Mouse (Mus musculus) neural tube, embryonic 15.5 days (tissue): ENCODE measurements around the gene Enox1. TPM values are rescaled to one million over a fixed set of nuclear protein-coding genes. Genes with fewer than 3 reads are reported as not detected.

Experiments
- ATAC-seq: fragments of 200-750 bp; cut with Nextera tagmentation; 2 replicates; pipeline ENCODE4 v1.8.0; 2017; ENCODE audit warnings: mild to moderate bottlenecking, moderate TSS enrichment, moderate library complexity; ENCODE audit not compliant: low FRiP score
- H3K27ac ChIP-seq: fragments of 300-500 bp; sonication (generic); replicated peaks from 2 replicates; pipeline ENCODE4 v1.5.1; 2015; ENCODE audit warnings: mild to moderate bottlenecking, inconsistent platforms
- H3K27me3 ChIP-seq: fragments of 300-500 bp; sonication (generic); replicated peaks from 2 replicates; pipeline ENCODE4 v1.6.1; 2015; ENCODE audit warnings: inconsistent platforms
- H3K36me3 ChIP-seq: fragments of 300-500 bp; sonication (generic); 2 replicates; pipeline ENCODE4 v1.6.1; 2015; ENCODE audit warnings: inconsistent platforms
- H3K4me1 ChIP-seq: fragments of 300-500 bp; sonication (generic); 2 replicates; pipeline ENCODE4 v1.6.1; 2015; ENCODE audit warnings: inconsistent platforms
- H3K4me2 ChIP-seq: fragments of 300-500 bp; sonication (generic); 2 replicates; pipeline ENCODE4 v1.6.1; 2015; ENCODE audit warnings: inconsistent platforms, mild to moderate bottlenecking, moderate library complexity
- H3K4me3 ChIP-seq: fragments of 300-500 bp; sonication (generic); replicated peaks from 2 replicates; pipeline ENCODE4 v1.5.1; 2015; ENCODE audit warnings: mild to moderate bottlenecking, inconsistent platforms
- H3K9ac ChIP-seq: fragments of 300-500 bp; sonication (generic); replicated peaks from 2 replicates; pipeline ENCODE4 v1.6.1; 2015; ENCODE audit warnings: mild to moderate bottlenecking, inconsistent platforms
- H3K9me3 ChIP-seq: fragments of 300-500 bp; sonication (generic); replicated peaks from 2 replicates; pipeline ENCODE4 v1.6.1; 2016; ENCODE audit warnings: inconsistent platforms
- WGBS: fragments of 180-500 bp; shearing (Covaris S2); methylation state at CpG from one replicate; pipeline ENCODE4 v1.1.7; 2015; ENCODE audit warnings: mixed read lengths; 5-methylcytosine and 5-hydroxymethylcytosine counted together
- polyA plus RNA-seq: library from polyadenylated mRNA; unstranded; fragments of >200 nt; fragmentation: Nextera tagmentation; extraction: Ambion mirVana; gene quantifications from 2 replicates; pipeline ENCODE4 v1.2.1, GENCODE M21; 2015

Gene Enox1
- polyA plus RNA-seq, 1 experiment from 2014 or later = 45.0 TPM

DNA sequence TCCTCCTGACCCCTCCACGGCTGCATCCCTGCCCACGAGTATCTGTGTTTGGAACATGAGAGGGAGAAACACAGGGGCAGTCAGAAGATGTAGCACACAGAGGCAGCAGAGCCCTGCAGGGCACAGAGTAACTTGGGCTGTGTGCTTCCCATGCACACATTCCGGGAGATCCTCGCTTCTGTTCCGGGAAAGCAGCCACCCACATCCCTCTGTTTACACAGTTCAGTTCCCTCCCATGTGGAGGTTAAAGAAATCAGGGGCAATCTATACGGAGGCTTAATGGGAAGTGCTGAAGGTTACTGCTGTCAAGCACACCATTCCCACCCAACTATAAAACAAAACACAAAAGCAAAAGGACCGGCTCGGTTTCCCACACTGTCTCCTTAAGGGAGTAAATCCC lies 516.6 kb downstream of the Enox1 start:
- H3K27me3 ChIP-seq = no peaks in the 10 kb centered on the region
- H3K36me3 ChIP-seq = no peaks in the 10 kb centered on the region
- H3K9me3 ChIP-seq = no peaks in the 10 kb centered on the region
- ATAC-seq = no peak
- peaks cover 22% of the 10 kb centered on the region; the same call in 1 of the 2 replicates for H3K4me1 ChIP-seq
- 21% methylated on average over 8 of the region's 8 CpGs for WGBS
- no peak overlapping the region for H3K4me2 ChIP-seq
- H3K4me3 ChIP-seq = no peak overlapping the region
- no peak overlapping the region for H3K9ac ChIP-seq
- no peak overlapping the region for H3K27ac ChIP-seq

DNA sequence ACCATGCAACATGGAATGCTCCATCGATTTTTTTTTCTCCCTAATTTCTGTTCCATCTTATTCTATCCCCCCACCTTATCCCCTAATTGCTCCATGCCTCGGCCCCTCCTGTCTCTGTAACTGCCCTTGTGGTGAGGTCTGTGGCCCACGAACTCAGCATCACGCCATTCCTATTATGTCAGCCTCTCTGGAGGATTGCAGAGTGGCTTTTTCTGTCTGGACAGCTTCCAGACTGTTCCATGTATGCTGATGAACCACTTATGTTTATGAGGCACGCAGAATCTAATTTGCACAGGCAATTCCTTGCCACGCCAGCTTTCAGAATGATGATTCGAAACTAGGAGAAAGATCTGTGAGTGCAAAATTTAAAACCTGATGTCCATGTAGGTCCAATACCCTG lies 521.4 kb downstream of the Enox1 start:
- H3K27ac ChIP-seq = no peak overlapping the region
- no peak overlapping the region for H3K9ac ChIP-seq
- peaks cover 17% of the 10 kb centered on the region; the same call in 1 of the 2 replicates for H3K4me1 ChIP-seq
- no peaks in the 10 kb centered on the region for H3K9me3 ChIP-seq
- WGBS = 27% methylated on average over 7 of the region's 7 CpGs
- H3K27me3 ChIP-seq = no peaks in the 10 kb centered on the region
- H3K4me2 ChIP-seq = no peak overlapping the region
- ATAC-seq = no peak; the same call in 1 of the 2 replicates
- H3K4me3 ChIP-seq = no peak overlapping the region
- H3K36me3 ChIP-seq = no peaks in the 10 kb centered on the region

DNA sequence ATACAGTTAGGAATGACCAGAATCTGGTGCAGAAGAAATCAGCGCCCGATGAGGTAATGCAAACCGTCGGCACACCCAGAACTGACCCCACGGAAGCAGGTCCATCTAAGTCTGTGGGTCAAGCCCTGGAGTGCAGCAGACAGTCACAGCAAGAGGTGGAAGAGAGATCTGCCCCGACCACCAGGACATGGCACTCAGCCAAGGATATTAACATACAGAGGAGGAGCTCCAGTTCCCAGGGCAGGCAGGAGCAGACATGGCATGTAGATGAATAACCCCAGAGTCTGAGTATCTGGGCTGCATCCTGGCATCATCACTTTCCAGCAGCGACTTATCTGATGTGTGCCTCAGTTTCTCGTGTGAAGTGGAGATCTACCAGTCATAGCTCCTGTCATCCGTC lies 523.3 kb downstream of the Enox1 start:
- no peaks in the 10 kb centered on the region for H3K27me3 ChIP-seq
- H3K4me3 ChIP-seq = no peak overlapping the region
- no peak for ATAC-seq
- H3K27ac ChIP-seq = no peak overlapping the region
- WGBS = 68% methylated on average over 9 of the region's 9 CpGs
- H3K9ac ChIP-seq = no peak overlapping the region
- H3K36me3 ChIP-seq = no peaks in the 10 kb centered on the region
- H3K4me1 ChIP-seq = peaks cover 12% of the 10 kb centered on the region; the same call in 1 of the 2 replicates
- H3K4me2 ChIP-seq = no peak overlapping the region
- no peaks in the 10 kb centered on the region for H3K9me3 ChIP-seq

DNA sequence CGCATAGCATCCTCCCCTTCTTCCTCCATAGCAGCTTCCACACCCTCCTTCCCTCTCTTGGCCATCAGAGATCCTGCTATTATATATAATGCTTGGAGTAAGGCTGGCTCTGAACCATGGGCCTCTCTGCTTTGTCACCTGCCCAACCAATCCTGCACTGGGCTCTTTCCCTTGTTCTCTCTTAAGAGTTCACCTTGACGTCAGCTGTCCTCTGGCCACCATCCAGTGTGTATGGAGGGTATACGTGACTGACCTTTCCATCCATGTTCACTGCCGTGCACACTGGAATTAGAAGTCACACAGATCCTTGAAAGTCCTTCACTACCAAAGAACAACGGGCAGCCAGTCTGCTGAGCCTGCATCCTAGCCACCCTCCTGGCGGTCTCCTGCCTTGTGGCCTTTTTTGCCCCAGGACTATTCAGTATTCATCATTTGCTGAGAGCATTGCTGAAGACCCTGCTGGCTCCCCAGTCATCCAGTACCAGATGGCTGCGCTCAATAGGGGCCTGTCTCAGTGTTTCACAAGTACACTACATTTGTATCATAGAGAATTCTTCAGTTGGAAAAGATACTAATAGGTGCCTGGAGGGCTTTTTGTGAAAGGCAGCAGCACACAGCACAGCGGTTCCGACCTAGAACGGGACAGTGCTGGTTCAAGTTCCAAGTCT lies 526.5 kb downstream of the Enox1 start:
- WGBS = 79% methylated on average over 10 of the region's 10 CpGs
- Histone ChIP-seq H3K9ac (no peak overlapping the region), H3K9me3 (no peaks in the 10 kb centered on the region), H3K4me2 (no peak overlapping the region), H3K27me3 (no peaks in the 10 kb centered on the region), H3K4me3 (no peak overlapping the region), H3K4me1 (0 out of 2 replicates have a peak, but pooled peaks cover 5% of the 10 kb centered on the region), H3K36me3 (no peaks in the 10 kb centered on the region), H3K27ac (no peak overlapping the region)
- no peak for ATAC-seq

DNA sequence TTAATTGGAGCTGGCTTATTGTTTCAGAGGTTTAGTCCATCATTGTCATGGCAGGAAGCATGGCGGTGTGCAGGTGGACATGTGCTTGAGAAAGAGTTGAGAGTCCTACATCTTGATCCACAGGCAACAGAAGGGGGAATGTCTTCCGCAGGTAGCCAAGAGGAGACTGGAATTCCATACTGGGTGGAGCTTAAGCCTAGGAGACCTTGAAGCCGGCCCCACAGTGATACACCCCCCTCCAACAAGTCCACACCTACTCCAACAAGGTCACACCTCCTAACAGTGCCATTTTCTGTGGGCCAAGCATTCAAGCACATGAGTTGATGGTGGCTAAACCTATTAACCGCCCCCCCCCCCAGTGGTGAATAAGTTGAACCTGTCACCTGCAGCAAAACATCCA lies 533.3 kb downstream of the Enox1 start:
- Histone ChIP-seq H3K4me3 (no peak overlapping the region), H3K4me1 (no peaks in the 10 kb centered on the region), H3K36me3 (no peaks in the 10 kb centered on the region), H3K27ac (no peak overlapping the region), H3K4me2 (no peak overlapping the region), H3K9ac (no peak overlapping the region), H3K27me3 (no peaks in the 10 kb centered on the region), H3K9me3 (no peaks in the 10 kb centered on the region)
- ATAC-seq = no peak
- 91% methylated on average over 4 of the region's 4 CpGs for WGBS

DNA sequence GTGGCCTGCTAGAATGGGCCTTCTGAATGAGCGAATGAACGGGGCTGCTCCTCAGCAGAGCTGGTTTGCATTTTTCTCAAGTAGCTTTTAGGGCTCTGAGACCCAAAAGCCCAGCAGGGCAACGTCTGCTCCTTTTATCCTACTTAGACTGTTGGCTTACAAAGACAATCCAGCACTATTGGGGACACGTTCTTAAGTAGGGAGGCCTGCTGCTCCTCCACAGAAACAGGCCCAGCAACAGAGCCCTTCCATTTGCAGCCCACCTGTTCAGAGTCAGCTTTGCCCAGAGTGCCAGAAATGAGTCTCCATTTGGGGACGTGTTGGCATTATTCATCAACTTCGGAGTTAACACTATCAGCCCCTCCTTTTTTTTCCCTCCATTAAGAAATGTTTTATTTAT lies 548.4 kb downstream of the Enox1 start:
- Histone ChIP-seq H3K4me2 (no peak overlapping the region), H3K27me3 (no peaks in the 10 kb centered on the region), H3K9me3 (no peaks in the 10 kb centered on the region), H3K27ac (no peak overlapping the region), H3K4me1 (no peaks in the 10 kb centered on the region), H3K9ac (no peak overlapping the region), H3K4me3 (no peak overlapping the region), H3K36me3 (peaks cover 10% of the 10 kb centered on the region)
- no peak for ATAC-seq
- 26% methylated on average over 6 of the region's 6 CpGs for WGBS

DNA sequence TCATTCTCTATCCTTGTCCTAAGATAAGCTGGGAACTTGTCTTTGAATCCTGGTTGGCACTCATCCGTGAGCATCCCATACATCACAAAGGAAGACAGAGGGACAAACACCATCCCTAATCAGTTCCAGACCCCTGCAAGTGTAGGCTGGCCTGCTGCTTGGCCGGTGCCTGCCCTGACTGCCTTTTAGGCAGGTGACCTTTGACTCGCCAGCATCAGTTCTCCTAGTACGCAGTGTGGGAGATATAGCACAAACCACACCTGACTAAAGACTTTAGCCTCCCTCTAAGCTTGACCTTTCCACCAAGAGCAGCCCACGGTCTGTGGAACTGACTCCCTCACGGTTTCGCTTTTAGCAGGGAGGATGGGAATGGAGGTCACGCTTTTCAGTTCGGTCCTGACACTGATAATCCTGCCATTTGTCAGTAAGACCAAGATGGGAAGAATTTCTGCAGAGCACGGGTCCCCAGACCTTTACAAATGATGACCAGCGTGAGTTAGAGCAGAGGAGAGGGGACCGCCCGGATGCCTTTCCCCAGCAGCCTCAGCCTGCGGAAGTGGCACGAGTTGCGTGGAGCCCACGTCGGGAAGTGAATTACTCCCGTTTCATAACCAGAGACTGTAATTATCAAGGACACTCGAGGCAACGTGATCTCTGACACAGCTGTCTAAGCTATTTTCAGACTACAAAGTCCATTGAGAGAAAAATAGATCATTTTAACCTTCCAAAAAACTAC lies 550.1 kb downstream of the Enox1 start:
- 73% methylated on average over 21 of the region's 21 CpGs for WGBS
- Histone ChIP-seq H3K9me3 (no peaks in the 10 kb centered on the region), H3K27ac (no peak overlapping the region), H3K4me1 (no peaks in the 10 kb centered on the region), H3K27me3 (no peaks in the 10 kb centered on the region), H3K4me2 (no peak overlapping the region), H3K4me3 (no peak overlapping the region), H3K36me3 (peaks cover 4% of the 10 kb centered on the region), H3K9ac (no peak overlapping the region)
- no peak for ATAC-seq

DNA sequence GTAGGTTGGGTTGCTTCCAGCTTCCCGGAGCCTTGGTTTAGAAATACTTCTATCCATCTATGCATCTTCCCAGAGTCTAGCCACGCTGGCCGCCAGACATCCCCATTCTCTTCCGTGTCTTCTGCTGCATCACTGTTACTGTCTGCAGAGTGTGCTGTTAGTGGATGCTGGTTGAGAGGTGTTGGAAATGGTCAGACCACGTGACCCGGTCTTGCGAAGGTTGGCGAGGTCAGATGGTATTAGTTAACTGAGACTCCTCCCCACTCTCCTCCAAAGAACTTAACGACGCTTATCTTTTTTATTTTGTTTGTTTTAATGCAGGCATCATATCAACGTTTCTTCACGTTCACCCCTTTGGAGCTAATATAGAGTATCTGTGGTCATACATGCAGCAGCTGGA lies 550.7 kb downstream of the Enox1 start:
- ATAC-seq = no peak
- peaks cover 2% of the 10 kb centered on the region; the same call in 1 of the 2 replicates for H3K36me3 ChIP-seq
- no peaks in the 10 kb centered on the region for H3K27me3 ChIP-seq
- H3K27ac ChIP-seq = no peak overlapping the region
- no peak overlapping the region for H3K4me2 ChIP-seq
- H3K9ac ChIP-seq = no peak overlapping the region
- no peak overlapping the region for H3K4me3 ChIP-seq
- H3K4me1 ChIP-seq = no peaks in the 10 kb centered on the region
- H3K9me3 ChIP-seq = no peaks in the 10 kb centered on the region
- 88% methylated on average over 12 of the region's 12 CpGs for WGBS

DNA sequence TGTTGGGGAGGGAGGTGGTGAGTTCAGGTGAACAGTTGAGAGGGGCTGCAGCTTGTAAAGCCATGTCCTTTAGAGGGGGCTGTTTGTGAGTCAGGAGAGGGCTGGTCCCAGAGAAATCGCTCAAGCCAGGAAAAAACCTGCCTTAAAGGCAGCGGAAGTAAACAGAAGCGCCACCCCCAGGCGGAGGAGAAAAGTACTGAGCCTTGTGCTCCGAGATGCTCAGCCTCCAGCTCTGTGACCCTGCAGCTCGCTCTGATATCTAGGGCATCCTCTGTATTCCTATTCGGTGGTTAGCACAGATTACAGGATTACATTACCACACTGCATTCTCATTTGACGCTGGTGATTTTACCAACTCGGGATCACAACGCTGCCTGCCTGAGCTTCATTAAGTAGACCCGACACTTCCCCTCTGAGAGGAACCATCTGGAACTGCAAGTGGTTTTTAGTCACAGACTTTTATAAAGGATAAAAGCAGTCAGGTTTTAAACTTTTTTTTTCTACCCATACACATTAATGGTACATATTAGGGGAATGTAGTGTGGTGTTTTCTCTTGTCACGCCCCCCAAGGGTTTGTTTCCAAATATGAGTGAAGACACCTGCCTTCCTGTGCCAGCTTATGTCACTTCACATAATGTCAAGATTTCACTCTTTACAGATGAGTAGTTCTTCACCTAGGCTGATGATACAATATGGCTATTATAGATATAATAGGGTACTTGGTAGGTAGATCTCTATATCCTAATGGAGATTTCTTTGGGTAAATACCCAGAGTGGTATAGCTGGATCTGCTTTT lies 552.0 kb downstream of the Enox1 start:
- WGBS = 68% methylated on average over 12 of the region's 12 CpGs
- Histone ChIP-seq H3K9ac (no peak overlapping the region), H3K9me3 (no peaks in the 10 kb centered on the region), H3K27me3 (no peaks in the 10 kb centered on the region), H3K36me3 (peaks cover 2% of the 10 kb centered on the region; the same call in 1 of the 2 replicates), H3K4me1 (no peaks in the 10 kb centered on the region), H3K27ac (no peak overlapping the region), H3K4me2 (no peak overlapping the region), H3K4me3 (no peak overlapping the region)
- ATAC-seq = no peak

DNA sequence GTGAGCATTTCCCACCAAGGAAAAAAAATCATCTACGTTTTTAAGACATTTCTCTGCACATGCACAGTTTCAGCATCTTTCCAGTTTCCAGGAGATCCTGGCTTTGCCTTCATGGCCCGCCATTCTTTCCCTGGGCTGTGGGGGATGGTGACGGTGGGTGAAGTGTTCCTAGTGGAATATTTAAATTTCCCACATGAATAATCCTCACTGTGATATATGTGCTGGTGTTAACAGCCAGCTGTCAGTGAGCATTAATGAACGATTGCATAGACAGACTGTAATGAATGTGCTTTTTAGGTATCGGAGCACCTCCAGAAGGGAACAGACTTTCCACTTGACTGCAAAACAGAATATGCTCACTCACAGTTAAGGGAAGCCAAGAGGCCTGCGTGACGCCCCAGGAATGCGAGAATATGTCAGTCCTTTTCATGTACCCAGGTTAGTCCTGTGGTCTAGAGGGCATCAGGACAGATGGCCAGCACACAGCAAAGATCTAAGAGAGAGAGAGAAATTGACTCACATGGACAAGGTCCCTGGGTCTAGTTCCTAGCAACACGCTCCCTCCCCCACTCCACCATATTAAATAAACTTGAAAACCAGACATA lies 558.5 kb downstream of the Enox1 start:
- no peak overlapping the region for H3K4me2 ChIP-seq
- H3K4me1 ChIP-seq = peaks cover 8% of the 10 kb centered on the region
- H3K9ac ChIP-seq = no peak overlapping the region
- ATAC-seq = no peak
- no peak overlapping the region for H3K4me3 ChIP-seq
- peak overlapping the region; percentile 37; the same call in 1 of the 2 replicates for H3K27ac ChIP-seq
- H3K27me3 ChIP-seq = no peaks in the 10 kb centered on the region
- no peaks in the 10 kb centered on the region for H3K9me3 ChIP-seq
- no peaks in the 10 kb centered on the region for H3K36me3 ChIP-seq
- 49% methylated on average over 9 of the region's 9 CpGs for WGBS

DNA sequence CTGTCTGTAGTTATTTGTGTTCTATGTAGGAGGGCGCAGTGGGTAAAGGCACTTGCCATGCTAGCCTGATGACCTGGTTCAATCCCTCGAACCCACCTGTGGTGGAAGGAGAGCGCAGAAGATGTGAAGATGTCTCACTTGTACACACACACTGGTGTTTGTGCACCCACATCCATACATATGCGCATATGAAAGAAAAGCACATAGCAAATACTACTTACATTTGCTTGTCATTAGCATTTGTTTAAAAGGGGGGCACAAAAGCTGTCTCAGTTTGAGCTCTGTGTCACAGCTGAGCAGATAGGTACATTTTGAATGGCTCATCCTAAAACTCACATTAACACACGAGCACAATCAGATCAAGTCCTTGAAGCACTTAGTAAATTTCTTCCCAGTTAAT lies 560.4 kb downstream of the Enox1 start:
- H3K9me3 ChIP-seq = no peaks in the 10 kb centered on the region
- H3K4me1 ChIP-seq = peaks cover 8% of the 10 kb centered on the region
- WGBS = 85% methylated on average over 5 of the region's 5 CpGs
- H3K4me3 ChIP-seq = no peak overlapping the region
- no peaks in the 10 kb centered on the region for H3K36me3 ChIP-seq
- H3K27ac ChIP-seq = no peak overlapping the region
- no peak for ATAC-seq
- no peaks in the 10 kb centered on the region for H3K27me3 ChIP-seq
- no peak overlapping the region for H3K4me2 ChIP-seq
- H3K9ac ChIP-seq = no peak overlapping the region
